14 mouse cellular contexts compared by ENCODE assay signal in the genomic region with DNA sequence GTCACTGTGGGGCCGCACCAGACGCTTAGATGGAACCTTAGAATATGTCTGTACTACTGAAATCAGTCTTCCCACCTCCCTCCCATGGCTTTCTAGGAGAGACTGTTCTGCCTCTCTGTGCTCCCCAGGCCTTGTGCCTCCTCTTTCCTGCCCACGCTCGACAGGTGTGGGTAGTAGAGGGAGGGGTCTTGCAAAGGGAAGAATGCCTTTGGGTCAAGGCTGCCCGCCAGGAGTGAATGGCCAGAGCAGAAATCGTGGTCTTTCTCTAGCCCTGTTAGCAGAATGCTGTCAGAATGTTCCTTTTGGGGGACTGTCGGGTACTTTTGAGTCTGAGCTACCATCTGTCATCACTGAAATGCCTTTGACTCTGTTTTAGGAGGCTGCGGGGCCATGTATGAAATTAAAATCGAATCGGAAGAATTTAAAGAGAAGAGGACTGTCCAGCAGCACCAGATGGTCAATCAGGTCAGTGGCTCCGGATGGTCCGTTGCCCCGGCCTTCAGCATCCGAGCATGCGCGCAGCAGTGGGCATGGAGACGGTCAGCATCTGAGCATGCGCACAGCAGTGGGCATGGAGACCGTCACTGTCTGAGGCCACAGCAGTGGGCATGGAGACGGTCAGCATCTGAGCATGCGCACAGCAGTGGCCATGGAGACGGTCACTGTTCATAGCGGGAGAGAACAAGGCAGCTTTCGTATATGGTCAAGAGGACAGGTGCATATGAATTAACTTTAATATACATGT. TPM values are rescaled to one million over a fixed set of nuclear protein-coding genes. Genes with fewer than 3 reads are reported as not detected.
DNase-seq lines count a peak whose midpoint lies in the region; ATAC-seq and TF ChIP-seq lines count a peak whose summit lies in the region.
"Had no signal": no experiment of that assay in that cellular context is flagged by ENCODE, and none has a peak within 500 bp of the region (broad histone marks: within the 10 kb centered on the region; RNA-seq: fewer than 3 reads in every experiment).

No protein-coding gene starts in this region.

- 91% methylated on average over 24 of the region's 24 CpGs for WGBS in heart, embryonic 13.5 days
- 95% methylated on average over 24 of the region's 24 CpGs for WGBS in limb, embryonic 10.5 days

- H3K27me3 ChIP-seq in heart, embryonic 13.5 days (replicated peaks): no peaks in the 10 kb centered on the region
- H3K27me3 ChIP-seq in testis, adult 2 months (ENCODE audit: control insufficient read depth, insufficient read depth, low read length): no peaks in the 10 kb centered on the region
- H3K27me3 ChIP-seq in limb, embryonic 10.5 days (ENCODE audit: low read depth, poor library complexity, severe bottlenecking): no peaks in the 10 kb centered on the region
- H3K27me3 ChIP-seq: hindbrain, embryonic 12.5 days; Patski; stomach, embryonic 15.5 days had no signal

- ATAC-seq in heart, embryonic 13.5 days (ENCODE audit: extremely low read depth, insufficient number of reproducible peaks, low FRiP score, low TSS enrichment): no peak
- ATAC-seq: Patski had no signal

- H3K4me3 ChIP-seq in heart, embryonic 13.5 days: no peak overlapping the region
- H3K4me3 ChIP-seq in testis, adult 2 months (ENCODE audit: control insufficient read depth, low read depth, low read length): peak overlapping the region; percentile 91
- H3K4me3 ChIP-seq in limb, embryonic 10.5 days: no peak overlapping the region
- H3K4me3 ChIP-seq: hindbrain, embryonic 12.5 days; stomach, embryonic 15.5 days had no signal

- no peaks in the 10 kb centered on the region for H3K9me3 ChIP-seq in heart, embryonic 13.5 days
- H3K9me3 ChIP-seq in limb, embryonic 10.5 days (replicated peaks): no peaks in the 10 kb centered on the region
- H3K9me3 ChIP-seq: hindbrain, embryonic 12.5 days; stomach, embryonic 15.5 days had no signal

- peaks cover 28% of the 10 kb centered on the region for H3K4me1 ChIP-seq in heart, embryonic 13.5 days
- peaks cover 10% of the 10 kb centered on the region for H3K4me1 ChIP-seq in testis, adult 2 months (ENCODE audit: control insufficient read depth, insufficient read depth, low read length)
- H3K4me1 ChIP-seq in limb, embryonic 10.5 days: peaks cover 25% of the 10 kb centered on the region

- TF ChIP-seq POLR2A in testis, adult 2 months (IDR thresholded peaks at IDR 0.05; ENCODE audit: control insufficient read depth, low read depth, low read length): peak; percentile 97

- peak overlapping the region; percentile 93 for H3K4me2 ChIP-seq in heart, embryonic 13.5 days
- H3K4me2 ChIP-seq: hindbrain, embryonic 12.5 days; stomach, embryonic 15.5 days had no signal

- DNase-seq in heart, postnatal 14 days: no peak
- DNase-seq in testis, postnatal 10 days (ENCODE audit: low spot score): no peak
- peak; percentile 81 to 85 for DNase-seq in cerebellum, postnatal 14 days
- DNase-seq in testis, postnatal 14 days (ENCODE audit: low spot score): peak; percentile 50
- DNase-seq in adrenal gland, postnatal 36 days: no peak
- DNase-seq in limb, embryonic 10.5 days (ENCODE audit: low spot score): no peak
- DNase-seq: heart, adult 18-20 months; kidney, adult 18-20 months; lung, adult 2 months had no signal

- intact Hi-C loops in heart, postnatal 14 days (cut with DNase I): loop anchor here (10.0 kb wide), 1 partner anchor 138 kb away; a partner anchor contains a TSS

- H3K27ac ChIP-seq in heart, embryonic 13.5 days (replicated peaks): peak overlapping the region; percentile 72; the same call in 1 of the 2 replicates
- peak overlapping the region; percentile 97 for H3K27ac ChIP-seq in testis, adult 2 months (ENCODE audit: control insufficient read depth, insufficient read depth, low read depth, low read length)
- no peak overlapping the region for H3K27ac ChIP-seq in limb, embryonic 10.5 days
- H3K27ac ChIP-seq: hindbrain, embryonic 12.5 days; stomach, embryonic 15.5 days had no signal

- H3K36me3 ChIP-seq in heart, embryonic 13.5 days: peaks cover 52% of the 10 kb centered on the region
- no peaks in the 10 kb centered on the region for H3K36me3 ChIP-seq in testis, adult 2 months (ENCODE audit: control insufficient read depth, insufficient read depth, low read length)
- peaks cover 65% of the 10 kb centered on the region for H3K36me3 ChIP-seq in limb, embryonic 10.5 days

- no peak for TF ChIP-seq CTCF in testis, adult 2 months (IDR thresholded peaks at IDR 0.05; ENCODE audit: control insufficient read depth, insufficient read depth, insufficient replicate concordance, low read depth, low read length)

- no peak overlapping the region for H3K9ac ChIP-seq in heart, embryonic 13.5 days
- H3K9ac ChIP-seq: hindbrain, embryonic 12.5 days; stomach, embryonic 15.5 days had no signal

RNA-seq across cellular contexts. Expression of a gene that starts 3.9 kb away (rescaled TPM):
- 233 and 264 TPM in 2 replicates for polyA plus RNA-seq in heart, embryonic 13.5 days (2015; fragmentation: Nextera tagmentation; extraction: Ambion mirVana)
- total RNA-seq in heart, postnatal 14 days (2021): 100 to 1,000 TPM; 297 to 299 TPM
- 64.3 and 68.3 TPM in 2 replicates for polyA plus RNA-seq in testis, adult 2 months (2012; rRNA removed)
- 100 to 1,000 TPM; 177 to 218 TPM for total RNA-seq in adrenal gland, postnatal 36 days (2021)
- polyA plus RNA-seq in limb, embryonic 10.5 days (2016; fragmentation: Nextera tagmentation; extraction: Ambion mirVana): 162 and 171 TPM in 2 replicates

RNA-seq across cellular contexts. Expression of a gene that starts 27.0 kb away (rescaled TPM):
- 30.4 and 30.7 TPM in 2 replicates for polyA plus RNA-seq in heart, embryonic 13.5 days (2015; fragmentation: Nextera tagmentation; extraction: Ambion mirVana)
- total RNA-seq in heart, postnatal 14 days (2021): 10 to 100 TPM; 29.3 to 30.0 TPM
- 9.4 and 12.2 TPM in 2 replicates for polyA plus RNA-seq in testis, adult 2 months (2012; rRNA removed)
- 10 to 100 TPM; 76.4 to 78.4 TPM for total RNA-seq in adrenal gland, postnatal 36 days (2021)
- 54.1 and 63.3 TPM in 2 replicates for polyA plus RNA-seq in limb, embryonic 10.5 days (2016; fragmentation: Nextera tagmentation; extraction: Ambion mirVana)

RNA-seq across cellular contexts. Expression of a gene that starts 27.1 kb away (rescaled TPM):
- polyA plus RNA-seq in heart, embryonic 13.5 days (2015; fragmentation: Nextera tagmentation; extraction: Ambion mirVana): 27.6 and 30.9 TPM in 2 replicates
- total RNA-seq in heart, postnatal 14 days (2021): 1 to 10 TPM; 4.4 to 5.9 TPM
- polyA plus RNA-seq in testis, adult 2 months (2012; rRNA removed): 13.9 and 15.4 TPM in 2 replicates
- total RNA-seq in adrenal gland, postnatal 36 days (2021): 10 to 100 TPM; 19.1 to 40.5 TPM
- 64.9 and 94.0 TPM in 2 replicates for polyA plus RNA-seq in limb, embryonic 10.5 days (2016; fragmentation: Nextera tagmentation; extraction: Ambion mirVana)

Comparison
In these comparisons a context has a peak if more than half of its experiments do, and no peak if none do; other contexts are left out.
1. DNase-seq: peak in cerebellum, postnatal 14 days (2 of 2) and testis, postnatal 14 days (single experiment); none in heart, postnatal 14 days (0 of 2), testis, postnatal 10 days (single experiment), adrenal gland, postnatal 36 days (0 of 2) and limb, embryonic 10.5 days (single experiment).